Mouse (Mus musculus): ENCODE measurements at regions not wholly inside any gene's neighbourhood (a gene's known extent, or its start where the extent isn't known, plus 50 kb on each side); places are given as distances from the start of the nearest gene placed in this dataset.
A peak's percentile ranks its signal among the peaks of the same experiment; 100 is the strongest.

- no peak for DNase-seq
Measured at GRCm38 (mm10) chr8:89903346-89903745, 444.8 kb downstream of the Tox3 start.

- DNase-seq = no peak
Measured at GRCm38 (mm10) chr8:89872768-89873167, 475.4 kb downstream of the Tox3 start.

GRCm38 (mm10) chr8:89871966-89872365 is 476.2 kb downstream of the Tox3 start:
- DNase-seq = no peak

GRCm38 (mm10) chr8:89859813-89860212 is 488.3 kb downstream of the Tox3 start:
- DNase-seq = no peak

- DNase-seq = no peak
Measured at GRCm38 (mm10) chr8:89858706-89859385, 489.3 kb downstream of the Tox3 start.

- peak; percentile 2 for DNase-seq
Measured at GRCm38 (mm10) chr8:89855556-89855955, 492.6 kb downstream of the Tox3 start.

- DNase-seq = peak; percentile 4
Measured at GRCm38 (mm10) chr8:89850209-89850796, 497.8 kb downstream of the Tox3 start.

GRCm38 (mm10) chr8:89849416-89850208 is 498.5 kb downstream of the Tox3 start:
- peak; percentile 5 for DNase-seq

GRCm38 (mm10) chr8:89838494-89838893 is 509.6 kb downstream of the Tox3 start:
- no peak for DNase-seq

GRCm38 (mm10) chr8:89833715-89834114 is 514.4 kb downstream of the Tox3 start:
- DNase-seq = no peak

- DNase-seq = no peak
Measured at GRCm38 (mm10) chr8:89824586-89824985, 523.6 kb downstream of the Tox3 start.

- no peak for DNase-seq
Measured at GRCm38 (mm10) chr8:89823631-89824030, 524.5 kb downstream of the Tox3 start.

- DNase-seq = no peak
Measured at GRCm38 (mm10) chr8:89812036-89812711, 536.0 kb downstream of the Tox3 start.

- no peak for DNase-seq
Measured at GRCm38 (mm10) chr8:89788296-89788695, 559.8 kb downstream of the Tox3 start.

- no peak for DNase-seq
Measured at GRCm38 (mm10) chr8:89787050-89787905, 560.9 kb downstream of the Tox3 start.

GRCm38 (mm10) chr8:89785011-89785410 is 563.1 kb downstream of the Tox3 start:
- DNase-seq = peak; percentile 30

GRCm38 (mm10) chr8:89783311-89783710 is 564.8 kb downstream of the Tox3 start:
- no peak for DNase-seq

GRCm38 (mm10) chr8:89766387-89766786 is 581.8 kb downstream of the Tox3 start:
- no peak for DNase-seq

GRCm38 (mm10) chr8:89759531-89759930 is 588.6 kb downstream of the Tox3 start:
- DNase-seq = no peak

- DNase-seq = no peak
Measured at GRCm38 (mm10) chr8:89758695-89759094, 589.4 kb downstream of the Tox3 start.

GRCm38 (mm10) chr8:89755951-89756350 is 592.2 kb downstream of the Tox3 start:
- peak; percentile 2 for DNase-seq

- no peak for DNase-seq
Measured at GRCm38 (mm10) chr8:89751201-89751600, 596.9 kb downstream of the Tox3 start.

All from cerebellum, adult 9-11 months (tissue).